Mouse (Mus musculus) Patski (cell line): ENCODE measurements at regions not wholly inside any gene's neighbourhood (a gene's known extent, or its start where the extent isn't known, plus 50 kb on each side); places are given as distances from the start of the nearest gene placed in this dataset.

Experiments
- ATAC-seq: fragments of 100-300 bp; one replicate; pipeline ENCODE4 v1.8.0; 2021
- CTCF ChIA-PET: fragments of 350-600 bp; sonication (Branson Sonifier 250); formaldehyde crosslinking; loops from one replicate; lab custom pipeline; 2022; ENCODE audit warnings: inconsistent platforms; lab: Charles Lee
- POLR2A ChIA-PET: fragments of 350-600 bp; sonication (Branson Sonifier 250); formaldehyde crosslinking; loops from one replicate; lab custom pipeline; 2022; ENCODE audit warnings: antibody characterized with exemption, inconsistent platforms; lab: Charles Lee
- DNase-seq: peaks from one replicate; pipeline ENCODE4 v3.0.0-alpha.2; 2011; ENCODE audit warnings: low read depth, low spot score
- H3K27me3 ChIP-seq: fragments of 371-371 bp; one replicate; pipeline ENCODE4 v1.5.1; 2021
- CTCF ChIP-seq: fragments of 100-300 bp; IDR thresholded peaks from one replicate; pipeline ENCODE4 v1.5.1; 2021
- in situ Hi-C: fragments of 300-500 bp; cut with MboI; formaldehyde crosslinking; loops from 3 replicates; pipeline ENCODE4 v1.11.1; 2018; ENCODE audit warnings: low pct_unique_long_range_greater_than_20kb, mixed read lengths

GRCm38 (mm10) chr15:7629826-7630225 is 180.8 kb upstream of the Gdnf start:
- ATAC-seq: no peak
- in situ Hi-C loops: no loop called here
- ChIA-PET CTCF (no interaction called here), POLR2A (no interaction called here)
- no peaks in the 10 kb centered on the region for H3K27me3 ChIP-seq
- DNase-seq: no peak
- TF ChIP-seq CTCF: no peak

- TF ChIP-seq CTCF: no peak
- CTCF ChIA-PET: no interaction called here
Observed at GRCm38 (mm10) chr15:7635234-7635633, 175.4 kb upstream of the Gdnf start.

GRCm38 (mm10) chr15:7639444-7639843 is 171.2 kb upstream of the Gdnf start:
- no peak for TF ChIP-seq CTCF
- in situ Hi-C loops: no loop called here
- H3K27me3 ChIP-seq: no peaks in the 10 kb centered on the region
- ChIA-PET CTCF (interaction anchor here (0.7 to 1.2 kb wide), 2 partner anchors 18 to 73 kb away, joined by 3 read pairs; no protein-coding TSS in a partner anchor), POLR2A (no interaction called here)
- DNase-seq: no peak
- no peak for ATAC-seq

More at GRCm38 (mm10) chr15:7635234-7635633, 175.4 kb upstream of the Gdnf start:
- DNase-seq (no peak), ATAC-seq (no peak)
- no peaks in the 10 kb centered on the region for H3K27me3 ChIP-seq
- in situ Hi-C loops: no loop called here
- POLR2A ChIA-PET: no interaction called here

- no peak for TF ChIP-seq CTCF
- no peak for DNase-seq
- POLR2A ChIA-PET: no interaction called here
- CTCF ChIA-PET: no interaction called here
- ATAC-seq: no peak
- in situ Hi-C loops: no loop called here
- H3K27me3 ChIP-seq: peaks cover 12% of the 10 kb centered on the region
Observed at GRCm38 (mm10) chr15:7642075-7642474, 168.6 kb upstream of the Gdnf start.

DNA sequence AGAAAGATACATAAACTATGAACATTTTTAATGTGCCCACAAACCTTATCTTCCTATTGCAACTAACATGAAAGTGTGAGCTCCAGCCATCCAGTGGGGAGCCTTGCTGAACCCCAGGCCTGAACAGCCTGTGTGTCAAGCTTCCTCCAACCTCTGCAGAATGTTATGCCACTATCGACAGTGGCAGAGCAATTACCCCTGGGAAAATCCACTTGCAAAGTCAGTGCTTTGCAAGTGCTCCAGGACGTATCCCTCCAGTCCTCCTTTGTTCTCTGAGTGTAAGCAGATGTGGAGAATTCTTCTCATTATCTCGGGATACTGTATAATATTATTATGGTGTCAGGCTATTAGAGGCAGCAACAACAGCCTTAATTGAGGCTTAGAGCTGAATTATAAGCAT is 159.9 kb upstream of the Gdnf start:
- no peak for TF ChIP-seq CTCF
- peaks cover 8% of the 10 kb centered on the region for H3K27me3 ChIP-seq
- no peak for ATAC-seq
- CTCF ChIA-PET: no interaction called here
- in situ Hi-C loops: no loop called here
- POLR2A ChIA-PET: no interaction called here
- DNase-seq: no peak

DNA sequence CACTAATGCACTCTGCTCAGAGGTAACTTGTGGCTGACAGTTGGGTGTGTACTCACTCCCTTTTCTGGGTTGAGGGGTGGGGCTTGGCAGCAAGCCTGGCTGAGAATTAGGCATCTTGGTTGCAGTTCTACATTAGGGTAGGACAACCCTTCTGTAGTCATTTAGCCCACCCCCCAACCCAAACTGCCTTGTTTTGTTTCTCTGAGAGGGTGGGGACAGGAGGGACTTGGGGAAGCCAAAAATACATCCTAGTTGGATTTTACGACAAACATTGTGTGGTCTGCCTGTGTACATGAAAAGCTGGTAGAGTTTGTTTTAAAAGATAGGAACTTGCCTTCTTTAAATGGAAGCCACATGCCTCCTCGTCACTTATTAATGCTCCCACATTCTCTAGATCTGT is 146.8 kb upstream of the Gdnf start:
- no peak for DNase-seq
- ATAC-seq: no peak
- in situ Hi-C loops: no loop called here
- ChIA-PET POLR2A (no interaction called here), CTCF (no interaction called here)
- H3K27me3 ChIP-seq: peaks cover 7% of the 10 kb centered on the region
- TF ChIP-seq CTCF: no peak

- TF ChIP-seq CTCF: no peak
- DNase-seq (no peak), ATAC-seq (no peak)
- ChIA-PET CTCF (no interaction called here), POLR2A (no interaction called here)
- H3K27me3 ChIP-seq: peaks cover 7% of the 10 kb centered on the region
- in situ Hi-C loops: no loop called here
Observed at GRCm38 (mm10) chr15:7669631-7670030, 141.0 kb upstream of the Gdnf start.

GRCm38 (mm10) chr15:7676970-7677369 is 133.7 kb upstream of the Gdnf start:
- ChIA-PET CTCF (interaction anchor here (1.4 kb wide), 1 partner anchor 217 kb away, joined by 3 read pairs; no protein-coding TSS in a partner anchor), POLR2A (no interaction called here)
- DNase-seq (no peak), ATAC-seq (no peak)
- no peak for TF ChIP-seq CTCF
- in situ Hi-C loops: no loop called here
- H3K27me3 ChIP-seq: no peaks in the 10 kb centered on the region

- DNase-seq (no peak), ATAC-seq (no peak)
- TF ChIP-seq CTCF: no peak
- ChIA-PET POLR2A (interaction anchor here (1.0 kb wide), 1 partner anchor 8 kb away, joined by 4 read pairs; no protein-coding TSS in a partner anchor), CTCF (no interaction called here)
- in situ Hi-C loops: no loop called here
- H3K27me3 ChIP-seq: no peaks in the 10 kb centered on the region
Observed at GRCm38 (mm10) chr15:7678711-7679110, 131.9 kb upstream of the Gdnf start.

- in situ Hi-C loops: no loop called here
- ChIA-PET POLR2A (no interaction called here), CTCF (no interaction called here)
- no peaks in the 10 kb centered on the region for H3K27me3 ChIP-seq
- no peak for TF ChIP-seq CTCF
- ATAC-seq (no peak), DNase-seq (no peak)
Observed at GRCm38 (mm10) chr15:7681011-7681410, 129.6 kb upstream of the Gdnf start.

- no peaks in the 10 kb centered on the region for H3K27me3 ChIP-seq
- POLR2A ChIA-PET: no interaction called here
- ATAC-seq (no peak), DNase-seq (no peak)
- CTCF ChIA-PET: no interaction called here
- TF ChIP-seq CTCF: no peak
- in situ Hi-C loops: no loop called here
Observed at GRCm38 (mm10) chr15:7683235-7683974, 127.2 kb upstream of the Gdnf start.
